Mouse (Mus musculus) small intestine, adult 2 months (tissue): ENCODE measurements around the gene Cby3. TPM values are rescaled to one million over a fixed set of nuclear protein-coding genes. Genes with fewer than 3 reads are reported as not detected.
"Not testable (repeated sequence)": the region's sequence is repeated elsewhere in the genome, so short reads cannot be mapped to it uniquely, and the experiment has no call there.

Source experiments
- H3K27ac ChIP-seq: fragments of 200-500 bp; 2 replicates; pipeline ENCODE4 v1.5.1; 2012; ENCODE audit warnings: low read depth, low read length, control low read depth, inconsistent platforms; ENCODE audit not compliant: insufficient read depth
- H3K27me3 ChIP-seq: fragments of 200-500 bp; 2 replicates; pipeline ENCODE4 v1.6.1; 2012; ENCODE audit warnings: mild to moderate bottlenecking, moderate library complexity, low read length, inconsistent platforms; ENCODE audit not compliant: control insufficient read depth, insufficient read depth
- H3K36me3 ChIP-seq: fragments of 200-500 bp; 2 replicates; pipeline ENCODE4 v1.6.1; 2012; ENCODE audit warnings: mild to moderate bottlenecking, low read length, control low read depth, inconsistent platforms; ENCODE audit not compliant: control insufficient read depth, insufficient read depth
- H3K4me1 ChIP-seq: fragments of 200-500 bp; 2 replicates; pipeline ENCODE4 v1.6.1; 2012; ENCODE audit warnings: low read length, inconsistent platforms, mixed read lengths; ENCODE audit not compliant: control insufficient read depth, insufficient read depth, insufficient read length
- H3K4me3 ChIP-seq: fragments of 200-500 bp; 2 replicates; pipeline ENCODE4 v1.5.1; 2012; ENCODE audit warnings: low read depth, mild to moderate bottlenecking, control low read depth, inconsistent platforms, low read length, moderate library complexity
- CTCF ChIP-seq: fragments of 200-500 bp; IDR thresholded peaks from 2 replicates; pipeline ENCODE4 v1.5.1; 2012; ENCODE audit warnings: low read depth, mild to moderate bottlenecking, control low read depth, inconsistent platforms, low read length, moderate library complexity, mixed read lengths; ENCODE audit not compliant: insufficient replicate concordance, insufficient read length; ENCODE audit errors: extremely low read depth
- POLR2A ChIP-seq: fragments of 200-500 bp; IDR thresholded peaks from 2 replicates; pipeline ENCODE4 v1.6.1; 2012; ENCODE audit warnings: low read depth, mild to moderate bottlenecking, control low read depth, inconsistent platforms, low read length, moderate library complexity
- WGBS: fragments of 180-500 bp; shearing (Covaris S2); methylation state at CpG from one replicate; pipeline ENCODE4 v1.1.7; 2018; 5-methylcytosine and 5-hydroxymethylcytosine counted together
- polyA plus RNA-seq: library from polyadenylated mRNA; depleted of rRNA; stranded (reverse); fragments of >200 nt; gene quantifications from 2 replicates; pipeline ENCODE4 v1.2.3, GENCODE M21; 2012; rRNA removed

Gene Cby3
- polyA plus RNA-seq = 0.15 and 0.51 TPM in 2 replicates

DNA sequence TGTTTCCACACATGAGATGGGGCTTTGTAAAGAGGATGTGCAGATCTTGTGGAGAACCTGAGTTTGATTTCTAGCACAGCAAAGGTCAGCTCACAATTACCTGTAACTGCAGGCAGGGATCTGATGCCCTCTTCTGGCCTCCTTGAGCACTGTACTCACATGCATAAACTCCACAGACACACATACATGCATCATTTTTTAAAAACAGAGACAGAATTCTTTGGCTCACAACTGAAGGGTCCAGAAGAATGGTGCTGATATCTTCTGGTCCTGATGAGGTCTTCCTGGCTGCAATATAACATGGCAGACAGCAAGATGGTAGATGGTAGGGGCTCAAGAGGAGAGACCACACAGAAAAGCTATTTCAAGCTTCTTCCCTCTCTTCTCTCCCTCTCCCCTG lies at the start of gene Cby3:
TSS of gene Cby3 (plus strand) at position 301 of the 400 bp plus-strand sequence.
- H3K36me3 ChIP-seq = no peaks in the 10 kb centered on the region
- H3K4me3 ChIP-seq = no peak within 1 kb of the TSS
- no peak for TF ChIP-seq POLR2A
- no peak for TF ChIP-seq CTCF
- H3K27me3 ChIP-seq = no peaks in the 10 kb centered on the region
- no peak within 1 kb of the TSS for H3K27ac ChIP-seq
- peaks cover 5% of the 10 kb centered on the region; the same call in 1 of the 2 replicates for H3K4me1 ChIP-seq

- Histone ChIP-seq H3K36me3 (peaks cover 29% of the 10 kb centered on the region), H3K27ac (no peak overlapping the region), H3K27me3 (no peaks in the 10 kb centered on the region), H3K4me3 (no peak overlapping the region), H3K4me1 (0 out of 2 replicates have a peak, but pooled peaks cover 2% of the 10 kb centered on the region)
- TF ChIP-seq CTCF = no peak
- TF ChIP-seq POLR2A = no peak
- whole genome bisulfite sequencing = 63% methylated on average over 2 of the region's 2 CpGs
Measured at GRCm38 (mm10) chr11:50312803-50313202, 41.5 kb upstream of the Cby3 start.

DNA sequence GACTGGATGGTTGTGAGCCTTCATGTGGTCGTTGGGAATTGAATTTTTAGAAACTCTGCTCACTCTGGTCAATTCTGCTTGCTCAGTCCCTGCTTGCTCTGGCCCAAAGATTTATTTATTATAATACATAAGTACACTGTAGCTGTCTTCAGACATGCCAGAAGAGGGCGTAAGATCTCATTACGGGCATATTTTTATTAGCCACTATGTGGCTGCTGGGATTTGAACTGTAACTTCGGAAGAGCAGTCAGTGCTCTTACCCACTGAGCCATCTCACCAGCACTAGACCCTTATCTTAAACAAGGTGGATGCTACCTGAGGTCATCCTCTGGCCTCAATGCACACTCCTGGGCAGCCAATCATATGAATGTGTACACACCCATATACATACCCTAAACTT lies 34.9 kb upstream of the Cby3 start:
- H3K27me3 ChIP-seq, H3K27ac ChIP-seq, H3K4me3 ChIP-seq, H3K4me1 ChIP-seq, H3K36me3 ChIP-seq: not testable (repeated sequence)
- 57% methylated on average over 4 of the region's 4 CpGs for WGBS

- H3K27ac ChIP-seq = no peak overlapping the region
- H3K4me1 ChIP-seq = peaks cover 7% of the 10 kb centered on the region; the same call in 1 of the 2 replicates
- WGBS = 76% methylated on average over 6 of the region's 6 CpGs
- no peak overlapping the region for H3K4me3 ChIP-seq
- H3K27me3 ChIP-seq = no peaks in the 10 kb centered on the region
- H3K36me3 ChIP-seq = peaks cover 7% of the 10 kb centered on the region
- no peak for TF ChIP-seq POLR2A
- TF ChIP-seq CTCF = no peak
Measured at GRCm38 (mm10) chr11:50321239-50321638, 33.0 kb upstream of the Cby3 start.

- Histone ChIP-seq H3K4me3 (no peak overlapping the region), H3K36me3 (peaks cover 7% of the 10 kb centered on the region)
- TF ChIP-seq POLR2A (no peak), CTCF (no peak)
Measured at GRCm38 (mm10) chr11:50322345-50322744, 31.9 kb upstream of the Cby3 start.

GRCm38 (mm10) chr11:50323843-50324242 lies 30.4 kb upstream of the Cby3 start:
- Histone ChIP-seq H3K36me3 (peaks cover 6% of the 10 kb centered on the region), H3K27ac (no peak overlapping the region), H3K27me3 (no peaks in the 10 kb centered on the region), H3K4me1 (peaks cover 7% of the 10 kb centered on the region; the same call in 1 of the 2 replicates), H3K4me3 (no peak overlapping the region)
- WGBS = 0% methylated on average over 1 of the region's 1 CpGs
- TF ChIP-seq POLR2A (no peak), CTCF (no peak)

More at GRCm38 (mm10) chr11:50322345-50322744, 31.9 kb upstream of the Cby3 start:
- Histone ChIP-seq H3K27ac (no peak overlapping the region), H3K27me3 (no peaks in the 10 kb centered on the region), H3K4me1 (peaks cover 7% of the 10 kb centered on the region; the same call in 1 of the 2 replicates)

GRCm38 (mm10) chr11:50324751-50325471 lies 29.4 kb upstream of the Cby3 start:
- under 1% methylated on average over 34 of the region's 34 CpGs for WGBS
- Histone ChIP-seq H3K27me3 (no peaks in the 10 kb centered on the region), H3K36me3 (no peaks in the 10 kb centered on the region), H3K4me3 (peak overlapping the region; percentile 90), H3K27ac (peak overlapping the region; percentile 64), H3K4me1 (peaks cover 7% of the 10 kb centered on the region; the same call in 1 of the 2 replicates)
- TF ChIP-seq CTCF = no peak
- no peak for TF ChIP-seq POLR2A
